Mouse (Mus musculus) hindbrain, embryonic 13.5 days (tissue): ENCODE data around the gene Smco1. TPM values are rescaled to one million over a fixed set of nuclear protein-coding genes. Genes with fewer than 3 reads are reported as not detected.
"Not testable (repeated sequence)": the region's sequence is repeated elsewhere in the genome, so short reads cannot be mapped to it uniquely, and the experiment has no call there.

ENCODE experiments used
- ATAC-seq: fragments of 200-750 bp; cut with Nextera tagmentation; 2 replicates; pipeline ENCODE4 v1.8.0; 2017; ENCODE audit warnings: moderate TSS enrichment; ENCODE audit not compliant: low FRiP score
- H3K27ac ChIP-seq: fragments of 300-500 bp; sonication (generic); 2 replicates; pipeline ENCODE4 v1.5.1; 2015; ENCODE audit warnings: inconsistent platforms, mild to moderate bottlenecking, moderate library complexity
- H3K27me3 ChIP-seq: fragments of 300-500 bp; sonication (generic); 2 replicates; pipeline ENCODE4 v1.6.1; 2015; ENCODE audit warnings: mild to moderate bottlenecking, inconsistent platforms
- H3K36me3 ChIP-seq: fragments of 300-500 bp; sonication (generic); 2 replicates; pipeline ENCODE4 v1.6.1; 2015; ENCODE audit warnings: mild to moderate bottlenecking, inconsistent platforms
- H3K4me1 ChIP-seq: fragments of 300-500 bp; sonication (generic); replicated peaks from 2 replicates; pipeline ENCODE4 v1.6.1; 2015; ENCODE audit warnings: inconsistent platforms
- H3K4me2 ChIP-seq: fragments of 300-500 bp; sonication (generic); 2 replicates; pipeline ENCODE4 v1.6.1; 2015; ENCODE audit warnings: inconsistent platforms, mild to moderate bottlenecking, moderate library complexity
- H3K4me3 ChIP-seq: fragments of 300-500 bp; sonication (generic); 2 replicates; pipeline ENCODE4 v1.5.1; 2015; ENCODE audit warnings: mild to moderate bottlenecking, inconsistent platforms
- H3K9ac ChIP-seq: fragments of 300-500 bp; sonication (generic); 2 replicates; pipeline ENCODE4 v1.6.1; 2015; ENCODE audit warnings: mild to moderate bottlenecking, inconsistent platforms
- H3K9me3 ChIP-seq: fragments of 300-500 bp; sonication (generic); 2 replicates; pipeline ENCODE4 v1.6.1; 2016; ENCODE audit warnings: inconsistent platforms
- WGBS: fragments of 180-500 bp; shearing (Covaris S2); methylation state at CpG from one replicate; pipeline ENCODE4 v1.1.7; 2015; 5-methylcytosine and 5-hydroxymethylcytosine counted together
- polyA plus RNA-seq: library from polyadenylated mRNA; unstranded; fragments of >200 nt; fragmentation: Nextera tagmentation; extraction: Ambion mirVana; gene quantifications from 2 replicates; pipeline ENCODE4 v1.2.1, GENCODE M21; 2015

Gene Smco1
- 0.16 and 0.23 TPM in 2 replicates for polyA plus RNA-seq

DNA sequence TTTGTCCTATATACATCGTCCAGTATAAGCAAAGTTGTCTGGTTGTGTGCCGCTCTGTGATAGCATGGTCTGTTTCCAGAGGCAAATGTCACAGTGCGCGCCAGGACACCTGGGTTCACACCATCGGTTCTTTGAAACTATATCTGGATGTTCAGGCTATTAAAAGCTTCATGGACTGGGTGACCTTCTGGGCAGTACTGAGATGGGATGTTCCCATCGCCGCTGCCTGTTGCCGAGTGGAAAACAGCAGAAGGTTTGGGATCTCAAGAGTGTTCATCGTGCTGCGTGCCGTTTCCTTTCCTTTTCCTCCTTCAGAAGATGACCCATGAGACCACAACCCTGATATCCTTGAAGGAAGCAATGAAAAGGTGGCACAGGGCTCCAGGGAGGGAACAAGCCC lies at the start of gene Smco1:
Gene Smco1, plus strand, starts transcription at position 178 of the 400 bp plus-strand sequence.
- Histone ChIP-seq H3K27ac (no peak within 1 kb of the TSS), H3K9me3 (no peaks in the 10 kb centered on the region), H3K4me2 (no peak within 1 kb of the TSS), H3K4me3 (no peak within 1 kb of the TSS), H3K27me3 (no peaks in the 10 kb centered on the region), H3K4me1 (no peaks in the 10 kb centered on the region), H3K36me3 (no peaks in the 10 kb centered on the region), H3K9ac (no peak within 1 kb of the TSS)
- WGBS = 89% methylated on average over 11 of the region's 11 CpGs
- ATAC-seq = no peak

DNA sequence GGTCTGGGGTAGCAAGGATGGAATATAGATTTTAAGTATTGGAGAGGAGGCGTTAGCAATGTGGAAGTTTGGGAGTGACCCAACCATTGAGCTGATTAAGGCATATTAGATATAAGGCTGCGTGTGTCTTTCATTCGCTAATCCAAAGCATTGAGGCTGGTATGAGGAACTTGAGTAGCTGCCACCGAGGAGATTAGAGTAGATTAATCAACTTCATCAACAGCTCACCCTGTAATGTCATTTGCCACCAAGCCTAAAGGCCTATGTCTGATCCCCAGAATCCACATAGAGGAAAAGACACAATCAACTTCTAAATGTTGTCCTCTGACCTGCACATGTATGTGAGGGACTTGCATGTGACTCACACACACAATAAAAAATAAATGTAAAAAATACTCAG lies 49.5 kb upstream of the Smco1 start:
- Histone ChIP-seq H3K9me3 (no peaks in the 10 kb centered on the region), H3K27me3 (no peaks in the 10 kb centered on the region), H3K9ac (no peak overlapping the region), H3K27ac (no peak overlapping the region), H3K4me3 (no peak overlapping the region), H3K4me1 (no peaks in the 10 kb centered on the region), H3K4me2 (no peak overlapping the region), H3K36me3 (no peaks in the 10 kb centered on the region)
- WGBS = 87% methylated on average over 4 of the region's 4 CpGs
- ATAC-seq = no peak

DNA sequence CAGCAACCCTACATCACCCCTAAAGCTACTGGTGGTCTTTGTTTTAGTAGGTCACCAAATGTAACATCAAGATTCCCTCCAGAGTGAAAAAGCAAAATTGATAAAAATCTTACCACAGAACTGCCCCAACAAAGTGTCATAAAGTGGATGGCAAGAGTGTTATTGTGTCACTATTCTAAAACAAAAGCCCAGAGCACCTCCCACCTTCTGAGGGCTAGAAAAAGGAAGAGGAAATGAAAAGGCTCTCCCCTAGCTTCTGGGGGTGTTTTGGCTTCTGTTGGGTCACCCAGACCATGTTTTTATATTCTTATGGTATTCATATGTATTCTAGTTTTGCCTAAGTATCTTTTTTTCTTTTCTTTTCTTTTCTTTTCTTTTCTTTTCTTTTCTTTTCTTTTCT lies 48.9 kb upstream of the Smco1 start:
- ATAC-seq = no peak
- no peak overlapping the region for H3K4me2 ChIP-seq
- H3K9ac ChIP-seq = no peak overlapping the region
- H3K27me3 ChIP-seq = no peaks in the 10 kb centered on the region
- H3K4me3 ChIP-seq = no peak overlapping the region
- no peaks in the 10 kb centered on the region for H3K36me3 ChIP-seq
- no peaks in the 10 kb centered on the region for H3K9me3 ChIP-seq
- no peaks in the 10 kb centered on the region for H3K4me1 ChIP-seq
- no peak overlapping the region for H3K27ac ChIP-seq

DNA sequence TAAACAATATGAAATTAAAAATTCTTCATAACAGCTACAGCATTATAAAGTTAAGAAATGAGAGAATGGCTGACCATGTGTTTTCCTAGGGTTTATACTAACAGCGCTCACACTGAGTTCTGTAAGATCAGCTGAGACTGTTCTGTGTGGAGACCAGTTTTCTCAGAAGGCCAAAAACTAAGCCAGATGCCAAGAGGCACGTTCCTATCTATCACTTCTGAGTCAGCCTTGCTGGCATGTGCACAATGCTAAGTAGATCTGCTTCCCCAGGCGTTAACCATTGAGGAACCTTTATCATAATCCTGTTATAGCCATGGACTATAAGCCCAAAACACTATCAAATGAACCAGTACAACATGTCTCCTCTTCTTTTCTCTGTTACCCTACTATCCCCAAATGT lies 39.2 kb upstream of the Smco1 start:
- not testable (repeated sequence) for H3K4me1 ChIP-seq, H3K4me3 ChIP-seq, H3K9ac ChIP-seq, H3K4me2 ChIP-seq, ATAC-seq, H3K27ac ChIP-seq, H3K9me3 ChIP-seq, H3K27me3 ChIP-seq
- WGBS = 91% methylated on average over 3 of the region's 3 CpGs
- H3K36me3 ChIP-seq = peaks cover 28% of the 10 kb centered on the region

DNA sequence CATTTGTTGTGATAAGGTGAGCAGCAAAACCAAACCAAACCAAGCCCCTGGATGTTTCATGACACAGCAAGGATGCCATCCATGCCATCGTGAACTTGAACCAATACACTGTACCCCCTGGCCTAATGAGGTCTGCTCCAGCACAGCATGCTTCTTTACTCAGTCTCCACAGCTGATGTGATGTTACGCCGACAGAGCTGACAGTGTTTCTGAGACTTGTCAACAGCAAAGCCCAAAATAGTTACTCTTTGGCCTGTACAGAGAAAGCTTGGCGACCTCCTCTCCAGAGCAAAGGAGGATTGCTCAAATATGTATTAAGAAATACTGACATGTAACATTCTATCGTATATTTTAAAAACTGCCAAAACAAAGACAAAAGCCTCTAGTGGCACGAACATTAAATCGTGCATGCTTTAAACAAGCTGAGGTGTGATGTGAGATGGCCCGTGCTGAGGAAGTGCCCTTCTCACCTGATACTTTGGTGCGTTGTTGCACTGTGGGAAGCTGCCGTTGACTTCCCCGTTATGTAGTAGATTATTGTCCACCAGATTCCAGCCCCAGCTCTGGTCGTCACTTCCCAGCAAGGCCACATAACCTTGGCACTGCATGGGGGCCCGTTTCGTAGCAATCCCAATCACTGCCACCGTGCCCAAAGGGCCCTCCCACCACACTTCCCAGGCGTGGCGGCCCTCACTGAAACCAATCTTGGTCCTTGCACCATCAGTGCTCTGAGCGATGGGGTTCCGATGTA lies 33.2 kb upstream of the Smco1 start:
- WGBS = 91% methylated on average over 19 of the region's 19 CpGs
- Histone ChIP-seq H3K4me2 (no peak overlapping the region), H3K9me3 (no peaks in the 10 kb centered on the region), H3K9ac (no peak overlapping the region), H3K27ac (no peak overlapping the region), H3K4me3 (no peak overlapping the region), H3K27me3 (no peaks in the 10 kb centered on the region), H3K4me1 (no peaks in the 10 kb centered on the region), H3K36me3 (peaks cover 29% of the 10 kb centered on the region)
- ATAC-seq = no peak

DNA sequence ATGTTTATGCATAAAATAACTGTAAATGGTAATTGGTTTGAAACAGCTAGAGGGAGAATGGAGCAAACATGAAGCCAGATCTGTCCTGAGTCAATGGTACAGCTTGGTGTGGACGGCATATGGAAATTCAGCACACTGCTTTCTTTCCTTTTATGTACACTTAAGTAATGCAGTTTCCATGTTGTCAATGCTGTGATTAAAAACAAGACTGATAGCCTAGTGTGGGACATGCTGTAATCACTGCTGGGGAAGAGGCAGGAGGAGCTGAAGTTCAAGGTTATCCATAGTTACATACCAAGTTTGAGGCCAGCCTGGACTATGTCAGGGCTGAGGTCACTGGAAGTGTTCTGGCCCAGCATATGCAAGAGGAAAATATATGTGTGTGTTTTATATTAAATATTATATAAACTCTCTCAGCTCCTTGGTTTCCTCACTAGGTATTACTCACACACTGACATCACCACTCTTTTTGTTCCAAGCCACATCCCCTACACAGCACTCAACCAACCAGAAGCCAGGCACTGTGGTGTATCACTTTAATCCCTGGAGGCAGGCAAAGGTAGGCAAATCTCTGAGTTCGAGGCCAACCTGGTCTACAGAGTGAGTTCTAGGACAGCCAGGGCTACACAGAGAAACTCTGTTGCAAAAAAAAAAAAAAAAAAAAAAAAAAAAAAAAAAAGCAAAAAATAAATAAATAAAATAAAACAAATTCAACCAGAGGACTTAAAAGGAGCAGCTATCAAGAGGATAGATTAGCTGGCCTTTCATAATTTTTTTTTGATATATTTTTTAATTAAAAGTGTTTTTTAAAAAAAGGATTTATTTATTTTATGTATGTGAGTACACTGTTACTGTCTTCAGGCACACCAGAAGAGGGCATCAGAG lies 31.6 kb upstream of the Smco1 start:
- no peaks in the 10 kb centered on the region for H3K27me3 ChIP-seq
- 99% methylated on average over 2 of the region's 2 CpGs for WGBS
- no peak overlapping the region for H3K9ac ChIP-seq
- no peak overlapping the region for H3K4me2 ChIP-seq
- H3K4me1 ChIP-seq = peaks cover 8% of the 10 kb centered on the region
- no peak for ATAC-seq
- no peaks in the 10 kb centered on the region for H3K9me3 ChIP-seq
- H3K4me3 ChIP-seq = no peak overlapping the region
- H3K27ac ChIP-seq = no peak overlapping the region
- peaks cover 21% of the 10 kb centered on the region for H3K36me3 ChIP-seq

DNA sequence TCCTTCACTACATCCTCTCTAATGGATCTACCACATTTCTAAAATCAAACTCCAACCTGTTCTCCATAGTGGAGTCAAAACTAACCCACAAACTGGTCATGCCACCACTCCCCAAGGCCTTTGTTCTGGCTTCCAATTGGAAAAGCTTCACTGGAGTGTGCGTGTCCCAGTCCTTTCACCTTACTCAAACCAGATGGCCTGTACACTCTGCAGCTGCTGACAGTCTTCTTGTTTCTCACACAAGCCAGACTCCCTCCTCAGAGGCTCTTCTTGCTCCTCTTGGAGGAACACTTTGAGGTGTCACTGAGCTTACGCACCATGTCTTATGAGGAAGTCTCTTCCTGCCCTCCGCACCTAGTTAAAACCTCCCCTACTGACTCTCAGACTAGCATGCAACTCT lies 27.4 kb upstream of the Smco1 start:
- peak overlapping the region; percentile 31; the same call in 1 of the 2 replicates for H3K9ac ChIP-seq
- H3K9me3 ChIP-seq = no peaks in the 10 kb centered on the region
- no peak overlapping the region for H3K27ac ChIP-seq
- no peak for ATAC-seq
- H3K4me3 ChIP-seq = no peak overlapping the region
- peaks cover 29% of the 10 kb centered on the region for H3K4me1 ChIP-seq
- no peak overlapping the region for H3K4me2 ChIP-seq
- H3K36me3 ChIP-seq = no peaks in the 10 kb centered on the region
- WGBS = 90% methylated on average over 3 of the region's 3 CpGs
- no peaks in the 10 kb centered on the region for H3K27me3 ChIP-seq

DNA sequence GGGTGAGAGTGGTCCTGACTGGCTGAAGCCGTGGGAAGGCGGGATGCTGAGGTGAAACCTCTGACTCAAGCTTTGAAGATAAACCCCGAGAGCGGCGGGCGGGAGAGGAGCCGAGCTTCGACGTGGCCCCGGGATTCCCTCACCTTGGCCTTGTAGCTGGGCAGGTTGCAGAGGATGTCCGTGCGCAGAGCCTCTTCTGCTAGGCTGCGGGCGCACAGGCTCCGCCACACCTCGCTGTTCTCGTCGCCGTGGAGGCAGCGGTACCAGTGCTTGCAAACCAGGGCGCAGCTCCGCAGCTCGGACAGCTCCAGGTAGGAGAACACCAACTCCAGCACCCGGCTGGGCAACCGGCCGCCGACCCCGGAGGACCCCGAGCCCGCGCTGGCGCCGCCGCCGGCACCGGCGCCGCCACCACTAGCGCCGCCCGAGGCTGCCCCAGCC lies 24.9 kb upstream of the Smco1 start:
- Histone ChIP-seq H3K4me2 (peak overlapping the region; percentile 67), H3K27me3 (no peaks in the 10 kb centered on the region), H3K9me3 (no peaks in the 10 kb centered on the region), H3K36me3 (no peaks in the 10 kb centered on the region), H3K27ac (peak overlapping the region; percentile 93), H3K4me3 (peak overlapping the region; percentile 88), H3K4me1 (peaks cover 29% of the 10 kb centered on the region), H3K9ac (peak overlapping the region; percentile 93)
- 0% methylated on average over 33 of the region's 41 CpGs for WGBS
- peak; percentile 74 for ATAC-seq

DNA sequence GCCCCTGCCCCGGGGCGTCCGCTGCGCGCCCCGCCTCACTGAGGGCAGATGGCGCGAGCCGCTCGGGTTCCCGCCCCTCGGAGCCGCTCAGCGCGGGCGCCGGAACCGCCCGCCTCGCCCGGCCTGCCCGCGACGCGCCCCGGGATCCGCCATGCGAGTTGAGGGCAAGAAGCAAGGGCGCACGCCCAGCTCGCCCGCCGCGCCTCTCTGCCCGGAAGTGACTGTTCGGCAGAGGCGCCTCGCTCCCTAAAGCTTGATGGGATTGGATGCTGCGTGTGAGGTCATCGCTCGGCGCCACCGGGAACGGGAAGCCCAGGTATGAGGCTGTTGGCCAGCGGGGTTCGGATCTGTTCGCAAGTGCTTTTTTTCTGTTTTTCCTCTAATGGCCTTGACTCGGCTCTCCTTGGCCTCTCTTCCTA lies 24.3 kb upstream of the Smco1 start, which contains the start of the genes Fbxo45 and Wdr53:
Gene Fbxo45, minus strand, starts transcription at position 207 of the 419 bp plus-strand sequence.
Gene Wdr53, plus strand, starts transcription at position 276 of the 419 bp plus-strand sequence.
- WGBS = under 1% methylated on average over 48 of the region's 48 CpGs
- Histone ChIP-seq H3K36me3 (peaks cover 3% of the 10 kb centered on the region), H3K9me3 (no peaks in the 10 kb centered on the region), H3K4me2 (peak within 1 kb of the TSS; percentile 71), H3K9ac (peak within 1 kb of the TSS; percentile 93), H3K4me1 (peaks cover 29% of the 10 kb centered on the region), H3K27ac (peak within 1 kb of the TSS; percentile 93), H3K27me3 (no peaks in the 10 kb centered on the region), H3K4me3 (peak within 1 kb of the TSS; percentile 88)
- peak; percentile 99 for ATAC-seq

DNA sequence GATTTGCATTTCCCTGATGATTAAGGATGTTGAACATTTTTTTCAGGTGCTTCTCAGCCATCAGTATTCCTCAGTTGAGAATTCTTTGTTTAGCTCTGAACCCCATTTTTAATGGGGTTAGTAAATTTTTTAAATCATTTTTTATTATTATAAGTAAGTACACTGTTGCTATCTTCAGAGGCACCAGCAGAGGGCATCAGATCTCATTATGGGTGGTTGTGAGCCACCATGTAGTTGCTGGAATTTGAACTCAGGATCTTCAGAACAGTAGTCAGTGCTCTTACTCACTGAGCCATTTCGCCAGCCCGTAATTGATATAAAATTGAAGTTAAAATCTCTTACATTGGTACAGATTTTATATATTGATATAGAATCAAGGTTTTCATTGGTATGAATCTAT lies 7.0 kb upstream of the Smco1 start:
- 86% methylated on average over 2 of the region's 2 CpGs for WGBS
- ATAC-seq, H3K9ac ChIP-seq: not testable (repeated sequence)

DNA sequence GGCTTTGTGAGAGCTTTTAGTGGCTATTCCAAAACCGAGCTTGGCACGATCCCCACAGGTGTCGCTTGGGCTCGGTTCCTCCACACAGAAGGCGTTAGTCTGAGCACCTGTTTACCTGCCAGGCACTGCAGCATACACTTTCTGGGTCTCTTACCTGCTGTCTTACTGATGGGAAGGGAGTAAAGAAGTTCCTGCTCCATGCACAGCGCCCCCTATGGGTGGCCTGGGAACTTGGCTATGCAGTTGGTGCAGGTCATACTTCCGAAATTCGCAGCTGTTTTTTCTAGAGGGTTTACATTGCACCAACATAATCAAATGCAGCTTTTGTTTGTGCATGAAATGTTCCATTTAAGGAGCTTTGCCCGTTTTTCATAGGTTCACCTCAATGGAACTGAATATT lies 2.1 kb downstream of the Smco1 start:
- Histone ChIP-seq H3K36me3 (no peaks in the 10 kb centered on the region), H3K27ac (no peak overlapping the region), H3K4me3 (no peak overlapping the region), H3K4me2 (no peak overlapping the region), H3K4me1 (peaks cover 9% of the 10 kb centered on the region), H3K27me3 (no peaks in the 10 kb centered on the region), H3K9me3 (no peaks in the 10 kb centered on the region), H3K9ac (no peak overlapping the region)
- 56% methylated on average over 9 of the region's 9 CpGs for WGBS
- ATAC-seq = no peak

More for the DNA sequence above, 7.0 kb upstream of the Smco1 start:
- H3K27ac ChIP-seq, H3K4me2 ChIP-seq, H3K9me3 ChIP-seq, H3K4me1 ChIP-seq, H3K27me3 ChIP-seq, H3K4me3 ChIP-seq, H3K36me3 ChIP-seq: not testable (repeated sequence)

DNA sequence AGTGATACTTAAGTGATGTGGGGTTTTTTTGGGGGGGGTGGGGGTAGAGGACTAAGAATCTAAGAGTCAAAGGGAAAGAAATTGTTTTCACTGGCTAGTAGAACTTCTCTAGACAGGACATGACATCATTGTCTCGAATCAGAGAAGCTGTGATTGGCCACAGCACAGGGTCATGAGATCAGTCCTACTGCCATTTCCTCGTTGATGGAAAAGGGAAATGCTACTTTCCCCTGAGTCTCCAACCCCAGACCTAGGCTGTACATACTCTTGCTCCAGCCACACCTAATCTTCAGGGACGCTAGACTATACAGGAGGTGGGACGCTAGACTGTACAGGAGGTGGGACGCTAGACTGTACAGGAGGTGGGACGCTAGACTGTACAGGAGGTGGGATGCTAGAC lies 3.8 kb downstream of the Smco1 start:
- 90% methylated on average over 6 of the region's 6 CpGs for WGBS
- Histone ChIP-seq H3K27ac (no peak overlapping the region), H3K9me3 (no peaks in the 10 kb centered on the region), H3K27me3 (no peaks in the 10 kb centered on the region), H3K9ac (no peak overlapping the region), H3K36me3 (no peaks in the 10 kb centered on the region), H3K4me3 (no peak overlapping the region), H3K4me2 (no peak overlapping the region), H3K4me1 (peaks cover 25% of the 10 kb centered on the region)
- no peak for ATAC-seq
